Mouse (Mus musculus): ENCODE data around the gene Tgif1.

- TF ChIP-seq CTCF (IDR thresholded peaks at IDR 0.05; ENCODE audit: low read depth) = no peak
- TF ChIP-seq EP300 (optimal IDR thresholded peaks at IDR 0.05) = no peak
Measured at GRCm38 (mm10) chr17:70810795-70811194, 42.6 kb downstream of the Tgif1 start.

All from stomach, postnatal 0 days (tissue).